Mouse (Mus musculus) kidney, embryonic 16.5 days (tissue): ENCODE measurements at regions not wholly inside any gene's neighbourhood (a gene's known extent, or its start where the extent isn't known, plus 50 kb on each side); places are given as distances from the start of the nearest gene placed in this dataset.
"Not testable (repeated sequence)": the region's sequence is repeated elsewhere in the genome, so short reads cannot be mapped to it uniquely, and the experiment has no call there.

Source experiments
- ATAC-seq: fragments of 200-750 bp; cut with Nextera tagmentation; 2 replicates; pipeline ENCODE4 v1.8.0; 2017; ENCODE audit warnings: moderate TSS enrichment; ENCODE audit not compliant: low FRiP score, low TSS enrichment
- H3K27ac ChIP-seq: fragments of 300-500 bp; sonication (generic); 2 replicates; pipeline ENCODE4 v1.5.1; 2014; ENCODE audit warnings: low read length
- H3K27me3 ChIP-seq: fragments of 300-500 bp; sonication (generic); 2 replicates; pipeline ENCODE4 v1.6.1; 2014; ENCODE audit warnings: low read length, control low read depth, mixed read lengths; ENCODE audit not compliant: insufficient read depth
- H3K36me3 ChIP-seq: fragments of 300-500 bp; sonication (generic); 2 replicates; pipeline ENCODE4 v1.6.1; 2014; ENCODE audit warnings: low read length, control low read depth, mixed read lengths; ENCODE audit not compliant: insufficient read depth
- H3K4me1 ChIP-seq: fragments of 300-500 bp; sonication (generic); 2 replicates; pipeline ENCODE4 v1.6.1; 2014; ENCODE audit warnings: low read length, control low read depth, mixed read lengths; ENCODE audit not compliant: insufficient read depth
- H3K4me2 ChIP-seq: fragments of 300-500 bp; sonication (generic); replicated peaks from 2 replicates; pipeline ENCODE4 v1.6.1; 2014; ENCODE audit warnings: low read depth, low read length
- H3K4me3 ChIP-seq: fragments of 300-500 bp; sonication (generic); 2 replicates; pipeline ENCODE4 v1.5.1; 2014; ENCODE audit warnings: mild to moderate bottlenecking, low read length
- H3K9ac ChIP-seq: fragments of 300-500 bp; sonication (generic); replicated peaks from 2 replicates; pipeline ENCODE4 v1.6.1; 2014; ENCODE audit warnings: low read length
- H3K9me3 ChIP-seq: fragments of 300-500 bp; sonication (generic); 2 replicates; pipeline ENCODE4 v1.6.1; 2016; ENCODE audit warnings: low read length, control low read depth
- WGBS: fragments of 180-500 bp; shearing (Covaris S2); extraction: QIAGEN DNeasy Blood & Tissue Kit; methylation state at CpG from one replicate; pipeline ENCODE4 v1.1.7; 2014; 5-methylcytosine and 5-hydroxymethylcytosine counted together

DNA sequence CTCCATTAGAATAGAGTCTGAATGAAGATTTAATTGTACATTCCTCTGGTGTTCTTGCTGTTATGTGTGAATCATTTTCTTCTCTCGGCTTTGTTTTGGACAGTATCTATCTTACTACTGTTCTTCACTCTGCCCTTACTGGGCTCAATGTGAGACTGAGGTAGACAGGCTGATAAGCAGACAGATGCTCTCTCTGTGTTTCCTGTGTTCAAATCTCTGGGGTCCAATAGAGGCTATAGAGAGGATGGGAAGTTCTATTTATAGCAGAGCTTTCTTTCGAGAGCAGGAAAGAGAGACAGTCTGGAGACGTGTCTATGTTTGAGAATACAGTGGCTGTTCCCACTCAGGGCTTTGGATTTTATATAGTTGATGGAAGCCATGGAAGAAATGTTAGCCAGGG lies 140.5 kb upstream of the Tet2 start:
- no peak overlapping the region for H3K27ac ChIP-seq
- H3K9me3 ChIP-seq = no peaks in the 10 kb centered on the region
- H3K27me3 ChIP-seq = no peaks in the 10 kb centered on the region
- no peak overlapping the region for H3K9ac ChIP-seq
- no peaks in the 10 kb centered on the region for H3K4me1 ChIP-seq
- no peak overlapping the region for H3K4me3 ChIP-seq
- WGBS = 60% methylated on average over 3 of the region's 3 CpGs
- no peak for ATAC-seq
- H3K4me2 ChIP-seq = no peak overlapping the region
- H3K36me3 ChIP-seq = no peaks in the 10 kb centered on the region

DNA sequence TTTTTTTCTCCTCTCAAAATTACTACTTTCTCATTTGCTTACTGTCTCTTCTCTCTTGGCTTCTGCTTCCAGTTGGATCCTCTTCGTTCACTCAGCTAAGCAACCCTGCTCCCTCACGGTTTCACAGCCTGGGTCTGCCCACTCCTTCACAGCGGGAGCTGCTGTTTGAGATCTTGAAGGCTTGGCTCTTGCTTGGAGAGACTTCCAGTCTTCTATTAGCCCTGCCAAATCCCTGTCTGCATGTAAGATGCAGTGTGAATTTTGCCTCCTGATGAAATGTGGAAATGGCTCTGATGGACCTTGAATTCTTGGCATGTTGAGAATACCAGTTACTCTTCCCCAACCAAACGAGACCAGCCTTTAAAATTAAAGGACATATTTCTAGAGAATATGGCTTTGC lies 149.1 kb upstream of the Tet2 start:
- ATAC-seq = no peak
- Histone ChIP-seq H3K36me3 (no peaks in the 10 kb centered on the region), H3K9ac (no peak overlapping the region), H3K27ac (no peak overlapping the region), H3K27me3 (no peaks in the 10 kb centered on the region), H3K4me1 (no peaks in the 10 kb centered on the region), H3K9me3 (no peaks in the 10 kb centered on the region), H3K4me3 (no peak overlapping the region), H3K4me2 (no peak overlapping the region)
- 52% methylated on average over 4 of the region's 4 CpGs for WGBS

DNA sequence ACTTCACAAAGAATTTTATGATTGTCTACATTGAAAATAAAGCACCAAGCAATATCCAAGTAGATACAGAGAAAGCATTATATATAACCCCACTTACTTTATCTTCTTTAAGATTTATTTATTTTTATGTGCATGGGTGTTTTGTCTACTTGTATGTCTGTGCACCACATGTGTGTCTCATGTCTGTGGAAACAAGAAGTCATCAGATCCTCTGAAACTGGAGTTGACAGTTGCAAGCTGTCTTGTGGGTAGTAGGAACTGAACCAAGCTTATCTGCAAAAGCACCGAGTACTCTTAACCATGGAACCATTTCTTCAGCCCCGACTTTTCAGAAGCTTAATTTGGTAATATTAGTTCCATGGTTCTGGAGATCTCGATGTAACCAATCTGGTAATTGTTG lies 151.2 kb upstream of the Tet2 start:
- 87% methylated on average over 3 of the region's 3 CpGs for WGBS

DNA sequence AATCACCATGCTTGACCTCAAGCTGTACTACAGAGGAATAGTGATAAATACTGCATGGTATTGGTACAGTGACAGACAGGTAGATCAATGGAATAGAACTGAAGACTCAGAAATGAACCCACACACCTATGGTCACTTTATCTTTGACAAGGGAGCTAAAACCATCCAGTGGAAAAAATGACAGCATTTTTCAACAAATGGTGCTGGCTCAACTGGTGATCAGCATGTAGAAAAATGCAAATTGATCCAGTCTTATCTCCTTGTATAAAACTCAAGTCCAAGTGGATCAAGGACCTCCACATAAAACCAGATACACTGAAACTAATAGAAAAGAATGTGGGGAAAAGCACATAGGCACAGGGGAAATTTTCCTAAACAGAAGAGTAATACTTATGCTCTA lies 159.9 kb upstream of the Tet2 start:
- not testable (repeated sequence) for H3K9ac ChIP-seq, H3K4me3 ChIP-seq, ATAC-seq, H3K4me1 ChIP-seq, H3K27ac ChIP-seq, H3K27me3 ChIP-seq, H3K9me3 ChIP-seq, H3K36me3 ChIP-seq, H3K4me2 ChIP-seq

More for the DNA sequence above, 151.2 kb upstream of the Tet2 start:
- no peaks in the 10 kb centered on the region for H3K9me3 ChIP-seq
- no peak for ATAC-seq
- no peaks in the 10 kb centered on the region for H3K27me3 ChIP-seq
- no peak overlapping the region for H3K4me2 ChIP-seq
- H3K36me3 ChIP-seq = no peaks in the 10 kb centered on the region
- no peaks in the 10 kb centered on the region for H3K4me1 ChIP-seq
- no peak overlapping the region for H3K4me3 ChIP-seq
- H3K27ac ChIP-seq = no peak overlapping the region
- H3K9ac ChIP-seq = no peak overlapping the region

DNA sequence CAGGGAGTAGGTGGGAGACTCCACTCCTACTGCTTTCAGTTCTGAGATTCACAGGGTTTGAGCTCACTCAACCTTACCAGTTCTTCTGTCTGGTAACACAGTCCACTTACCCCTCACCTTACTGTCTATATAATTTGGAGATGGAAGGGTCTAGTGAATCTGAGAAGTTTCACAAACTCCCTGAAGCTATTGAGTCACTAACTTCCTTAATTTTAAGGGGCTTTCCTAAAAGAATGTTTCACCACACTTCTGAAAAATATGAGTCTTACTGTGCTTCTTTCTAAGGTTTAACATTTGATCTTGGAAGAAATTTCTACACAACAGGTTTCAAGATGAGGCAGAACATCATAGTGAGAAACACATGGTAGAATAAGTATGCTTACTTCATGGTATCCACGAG lies 166.6 kb upstream of the Tet2 start:
- Histone ChIP-seq H3K9ac (no peak overlapping the region), H3K4me3 (no peak overlapping the region), H3K36me3 (no peaks in the 10 kb centered on the region), H3K27me3 (no peaks in the 10 kb centered on the region), H3K4me2 (no peak overlapping the region), H3K9me3 (no peaks in the 10 kb centered on the region), H3K4me1 (no peaks in the 10 kb centered on the region), H3K27ac (no peak overlapping the region)
- no peak for ATAC-seq
- WGBS = 81% methylated on average over 1 of the region's 1 CpGs

DNA sequence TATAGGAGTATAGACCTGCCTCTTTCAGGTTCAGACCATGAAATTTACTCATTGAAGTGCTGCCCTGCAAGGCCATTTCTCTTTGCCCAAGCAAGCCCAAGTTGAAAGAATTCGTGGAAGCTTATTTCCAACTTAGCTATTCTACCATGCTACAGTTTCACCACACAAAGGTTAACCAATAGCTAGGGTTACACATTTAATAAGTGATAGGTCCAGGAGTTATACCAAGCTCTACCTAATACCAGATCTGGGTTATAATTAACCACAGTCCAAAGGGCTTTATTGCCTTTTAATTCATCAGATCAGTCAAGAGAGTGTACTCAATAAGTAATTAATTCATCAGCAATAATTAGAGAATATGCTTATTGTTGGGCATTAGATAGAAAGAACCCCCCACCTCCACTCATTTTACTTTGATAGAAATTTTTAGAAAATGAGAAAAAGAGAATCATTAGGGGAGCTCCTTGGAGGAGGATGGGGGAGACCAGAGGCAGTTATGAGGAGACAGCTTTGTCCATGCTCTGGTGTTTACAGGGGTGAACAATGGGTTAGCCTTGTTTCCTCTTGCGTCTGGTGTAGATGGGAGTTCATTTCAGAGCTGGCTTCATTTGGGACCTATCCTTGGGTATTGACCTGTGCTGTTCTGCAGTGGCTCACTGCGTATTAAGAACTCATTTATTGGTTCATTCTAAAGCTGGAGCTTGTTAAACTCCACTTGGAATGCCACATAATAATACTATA lies 177.8 kb upstream of the Tet2 start:
- Histone ChIP-seq H3K4me2 (no peak overlapping the region), H3K9me3 (no peaks in the 10 kb centered on the region), H3K27ac (peak overlapping the region; percentile 91), H3K4me1 (no peaks in the 10 kb centered on the region), H3K36me3 (no peaks in the 10 kb centered on the region), H3K9ac (no peak overlapping the region), H3K27me3 (no peaks in the 10 kb centered on the region), H3K4me3 (no peak overlapping the region)
- 73% methylated on average over 3 of the region's 3 CpGs for WGBS
- ATAC-seq = peak; percentile 97

DNA sequence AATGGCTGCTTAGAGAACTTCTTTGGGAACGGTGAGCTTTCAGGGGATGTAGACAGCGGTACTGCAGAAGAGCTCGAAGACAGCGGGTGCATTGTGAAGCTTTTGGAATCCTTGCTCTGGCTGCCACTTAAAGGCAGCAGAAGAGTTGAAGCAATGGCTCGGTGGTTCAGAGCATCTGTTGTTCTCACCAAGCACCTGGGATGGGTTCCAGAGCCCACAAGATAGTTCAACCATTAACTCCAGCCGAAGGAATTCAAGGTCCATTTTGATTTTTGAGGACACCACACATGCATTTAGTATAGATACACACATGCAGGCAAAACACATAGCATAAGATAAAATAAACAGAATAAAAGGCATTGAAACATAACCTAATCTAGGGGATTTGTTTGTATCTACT lies 181.9 kb upstream of the Tet2 start:
- Histone ChIP-seq H3K4me1 (no peaks in the 10 kb centered on the region), H3K4me3 (no peak overlapping the region), H3K27ac (no peak overlapping the region), H3K27me3 (no peaks in the 10 kb centered on the region), H3K9me3 (no peaks in the 10 kb centered on the region), H3K4me2 (no peak overlapping the region), H3K36me3 (no peaks in the 10 kb centered on the region), H3K9ac (no peak overlapping the region)
- no peak for ATAC-seq
- 92% methylated on average over 6 of the region's 6 CpGs for WGBS

DNA sequence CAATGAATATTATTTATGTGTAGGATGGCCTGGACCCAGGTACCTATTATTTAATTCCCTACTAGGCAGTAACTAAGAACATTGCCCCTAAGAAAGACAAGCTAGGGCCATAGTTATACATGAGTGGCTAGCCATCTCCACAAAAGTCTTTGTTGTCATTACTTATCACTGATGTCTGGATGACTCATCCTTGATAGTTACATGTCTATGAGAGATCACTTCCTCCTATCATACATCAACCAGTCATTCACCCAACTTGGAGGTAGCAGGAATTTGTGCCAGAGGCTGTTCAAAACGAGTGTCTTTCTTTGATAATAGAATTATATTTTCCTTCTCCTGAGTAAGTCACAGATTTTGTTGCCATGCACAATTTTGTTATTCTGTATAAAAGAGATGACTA lies 190.7 kb upstream of the Tet2 start:
- ATAC-seq = no peak
- Histone ChIP-seq H3K27ac (no peak overlapping the region), H3K9ac (no peak overlapping the region), H3K9me3 (no peaks in the 10 kb centered on the region), H3K27me3 (no peaks in the 10 kb centered on the region), H3K36me3 (no peaks in the 10 kb centered on the region), H3K4me2 (no peak overlapping the region), H3K4me3 (no peak overlapping the region), H3K4me1 (no peaks in the 10 kb centered on the region)
- WGBS = 66% methylated on average over 1 of the region's 1 CpGs

DNA sequence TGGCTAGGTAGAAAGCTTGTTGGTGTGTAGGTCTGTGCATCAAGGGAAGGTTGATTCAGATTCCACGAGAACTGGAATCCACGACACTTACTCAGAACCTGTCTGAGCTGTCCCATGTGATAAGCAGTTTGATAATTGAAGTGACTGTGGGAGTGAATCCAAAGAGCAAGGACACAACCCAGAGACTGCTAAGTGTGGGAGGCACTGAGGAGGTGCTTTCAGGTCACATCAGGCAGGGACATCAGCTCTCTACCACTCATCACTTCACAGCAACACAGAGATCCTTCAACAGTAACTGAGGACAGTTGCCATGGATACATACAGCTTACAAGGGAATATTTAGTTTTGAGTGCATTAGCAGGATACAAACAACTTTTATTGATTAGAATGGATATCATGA lies 194.0 kb upstream of the Tet2 start:
- Histone ChIP-seq H3K9ac (no peak overlapping the region), H3K36me3 (no peaks in the 10 kb centered on the region), H3K4me1 (no peaks in the 10 kb centered on the region), H3K4me2 (no peak overlapping the region), H3K27me3 (no peaks in the 10 kb centered on the region), H3K4me3 (no peak overlapping the region), H3K9me3 (no peaks in the 10 kb centered on the region), H3K27ac (no peak overlapping the region)
- 79% methylated on average over 2 of the region's 2 CpGs for WGBS
- ATAC-seq = no peak

DNA sequence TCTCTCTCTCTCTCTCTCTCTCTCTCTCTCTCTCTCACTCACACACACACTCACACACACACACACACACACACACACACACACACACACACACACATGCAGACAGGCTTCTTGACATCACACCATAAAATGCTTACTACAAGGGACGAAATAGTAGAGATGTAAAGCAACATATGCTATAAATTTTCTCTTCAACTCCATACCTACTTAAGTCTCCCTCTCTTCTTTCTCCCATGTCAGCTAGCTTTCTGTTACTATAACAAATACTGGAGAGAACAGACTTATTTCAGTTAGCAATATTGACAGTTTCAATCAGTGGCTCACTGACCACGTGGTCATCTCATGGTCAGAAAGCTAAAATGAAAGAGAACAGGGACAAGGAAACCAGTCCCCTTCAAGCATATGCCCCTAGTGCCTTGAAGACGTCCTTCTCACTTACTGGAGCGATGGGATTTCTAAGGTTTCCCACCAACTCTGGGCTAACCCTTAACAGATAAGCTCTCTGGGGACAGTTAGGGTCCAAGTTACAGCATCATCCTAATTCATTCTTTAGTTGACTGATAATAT lies 199.7 kb upstream of the Tet2 start:
- Histone ChIP-seq H3K36me3 (no peaks in the 10 kb centered on the region), H3K9ac (no peak overlapping the region), H3K4me1 (no peaks in the 10 kb centered on the region), H3K27me3 (no peaks in the 10 kb centered on the region), H3K9me3 (no peaks in the 10 kb centered on the region), H3K4me2 (no peak overlapping the region), H3K27ac (no peak overlapping the region), H3K4me3 (no peak overlapping the region)
- no peak for ATAC-seq
- 70% methylated on average over 4 of the region's 4 CpGs for WGBS
